Mouse (Mus musculus) naive thymus-derived CD4-positive, alpha-beta T cell, adult 5 months (primary cell): Measurements from ENCODE around the gene Oog2. TPM values are rescaled to one million over a fixed set of nuclear protein-coding genes. Genes with fewer than 3 reads are reported as not detected.

ENCODE experiments used
- polyA plus RNA-seq: library from polyadenylated mRNA; unstranded; fragments of 100-300 nt; shearing (Covaris generic); gene quantifications from one replicate; pipeline ENCODE4 v1.2.1, GENCODE M21; 2017

The Oog2 gene
- polyA plus RNA-seq, result not detected

GRCm38 (mm10) chr4:144190419-144190818, at the start of gene Oog2:
Gene Oog2 (plus strand): TSS chr4:144190719.

DNA sequence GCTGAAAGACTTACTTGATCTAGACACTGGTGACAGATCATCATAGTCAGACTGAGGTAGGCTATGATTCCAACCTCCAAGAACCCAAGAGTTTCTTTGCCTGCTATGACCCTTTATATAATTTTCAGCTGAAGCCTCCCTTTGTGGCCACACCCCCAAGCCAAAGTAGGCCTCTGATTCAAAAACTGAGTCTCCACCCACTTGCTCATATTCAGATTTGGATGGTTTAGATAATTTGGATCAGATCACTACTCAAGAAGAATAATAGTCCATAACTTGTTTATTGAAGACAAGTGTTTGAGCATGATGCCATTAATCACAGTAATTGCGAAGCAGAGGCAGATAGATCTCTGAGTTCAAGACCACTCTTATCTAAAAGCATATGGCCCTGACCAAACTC, 28.0 kb upstream of the Oog2 start, which contains the start of gene Oog3:
Gene Oog3 (minus strand): TSS at position 101 of the 400 bp plus-strand sequence.

GRCm38 (mm10) chr4:144213218-144213617, 22.7 kb downstream of the Oog2 start, which contains the start of gene C87977:
Gene C87977 (minus strand): TSS chr4:144213318.

Other genes with a start within 250 kb of the Oog2 start
- not detected for gene Pramef25, start 239.7 kb upstream of the Oog2 start, polyA plus RNA-seq
- not detected for gene Gm13101, start 223.8 kb upstream of the Oog2 start, polyA plus RNA-seq
- gene Pramef17, start 196.3 kb upstream of the Oog2 start, polyA plus RNA-seq, result not detected
- gene Pramel4, start 131.6 kb upstream of the Oog2 start, polyA plus RNA-seq, result 0.40 TPM
- gene Gm13102, start 84.2 kb upstream of the Oog2 start, polyA plus RNA-seq, result not detected
- gene Oog3, start 28.1 kb upstream of the Oog2 start, polyA plus RNA-seq, result not detected
- not detected for gene C87977, start 22.6 kb downstream of the Oog2 start, polyA plus RNA-seq
- not detected for gene Pramel5, start 89.8 kb downstream of the Oog2 start, polyA plus RNA-seq
- not detected for gene Gm13128, start 139.5 kb downstream of the Oog2 start, polyA plus RNA-seq
- gene Gm13119, start 167.2 kb downstream of the Oog2 start, polyA plus RNA-seq, result not detected
- gene Pramef20, start 187.2 kb downstream of the Oog2 start, polyA plus RNA-seq, result not detected
- not detected for gene Pramef12, start 217.7 kb downstream of the Oog2 start, polyA plus RNA-seq
- gene 1700012P22Rik, start 248.1 kb downstream of the Oog2 start, polyA plus RNA-seq, result not detected